Mouse (Mus musculus) adrenal gland, postnatal 36 days (tissue): ENCODE measurements around the gene Hacd3. TPM values are rescaled to one million over a fixed set of nuclear protein-coding genes. Genes with fewer than 3 reads are reported as not detected.
"Not testable (repeated sequence)": the region's sequence is repeated elsewhere in the genome, so short reads cannot be mapped to it uniquely, and the experiment has no call there.

Source experiments
- DNase-seq, 2 experiments: peaks; one replicate each; pipeline ENCODE4 v3.0.0; 2021; ENCODE audit warnings: mixed read lengths in 1 of 2
- total RNA-seq, 2 experiments: library from RNA; stranded (reverse); gene quantifications; 2 replicates each; pipeline ENCODE4 v1.2.3; 2021

Gene Hacd3
- total RNA-seq, 2 experiments from 2014 or later, result 251 to 350 TPM

GRCm38 (mm10) chr9:65016978-65017827 lies 4.3 kb downstream of the Hacd3 start:
- peak in 1 of 2 experiments; percentile 17 for DNase-seq

- peak; percentile 52 to 58 for DNase-seq
These were observed 5.1 kb downstream of the Hacd3 start for GRCm38 (mm10) chr9:65016241-65016977.

GRCm38 (mm10) chr9:65015461-65016222 lies 5.9 kb downstream of the Hacd3 start:
- no peak for DNase-seq

GRCm38 (mm10) chr9:65011304-65011703 lies 10.2 kb downstream of the Hacd3 start:
- DNase-seq, result peak; percentile 81 to 86

- DNase-seq, result peak; percentile 68 to 71
These were observed 10.9 kb downstream of the Hacd3 start for GRCm38 (mm10) chr9:65010632-65011031.

GRCm38 (mm10) chr9:65005737-65006136 lies 15.8 kb downstream of the Hacd3 start:
- DNase-seq, result no peak

GRCm38 (mm10) chr9:65001481-65001880 lies 20.0 kb downstream of the Hacd3 start:
- DNase-seq, result no peak

- DNase-seq, result not testable (repeated sequence)
These were observed 26.0 kb downstream of the Hacd3 start for GRCm38 (mm10) chr9:64995464-64995863.

- no peak for DNase-seq
These were observed 31.2 kb downstream of the Hacd3 start for GRCm38 (mm10) chr9:64990291-64990690.

GRCm38 (mm10) chr9:64988443-64988842 lies 33.0 kb downstream of the Hacd3 start:
- no peak for DNase-seq

- DNase-seq, result no peak
These were observed 33.8 kb downstream of the Hacd3 start for GRCm38 (mm10) chr9:64987651-64988050.

- no peak for DNase-seq
These were observed 35.7 kb downstream of the Hacd3 start for GRCm38 (mm10) chr9:64985807-64986206.

GRCm38 (mm10) chr9:64985037-64985794 lies 36.3 kb downstream of the Hacd3 start:
- no peak for DNase-seq

GRCm38 (mm10) chr9:64981904-64982303 lies 39.6 kb downstream of the Hacd3 start:
- DNase-seq, result no peak

- DNase-seq, result no peak
These were observed 40.9 kb downstream of the Hacd3 start for GRCm38 (mm10) chr9:64980548-64980947.

- no peak for DNase-seq
These were observed 60.5 kb downstream of the Hacd3 start for GRCm38 (mm10) chr9:64960978-64961320.

GRCm38 (mm10) chr9:64960117-64960977 lies 61.1 kb downstream of the Hacd3 start, which contains the start of gene Ints14:
TSS of gene Ints14 (plus strand) at chr9:64960905.
- DNase-seq, result peak; percentile 96

- DNase-seq, result no peak
These were observed 64.2 kb downstream of the Hacd3 start for GRCm38 (mm10) chr9:64957276-64957675.

- DNase-seq, result peak; percentile 38 to 57
These were observed 65.2 kb downstream of the Hacd3 start for GRCm38 (mm10) chr9:64956337-64956736.

- DNase-seq, result no peak
These were observed 68.3 kb downstream of the Hacd3 start for GRCm38 (mm10) chr9:64953190-64953589.

- DNase-seq, result no peak
These were observed 69.4 kb downstream of the Hacd3 start for GRCm38 (mm10) chr9:64952055-64952454.
